Mouse (Mus musculus) liver, embryonic 11.5 days (tissue): ENCODE measurements around the gene Ice1. TPM values are rescaled to one million over a fixed set of nuclear protein-coding genes. Genes with fewer than 3 reads are reported as not detected.

ENCODE experiments used
- ATAC-seq: fragments of 200-750 bp; cut with Nextera tagmentation; replicated peaks from 2 replicates; pipeline ENCODE4 v1.8.0; 2017; ENCODE audit warnings: moderate number of reproducible peaks, mild to moderate bottlenecking, moderate TSS enrichment, moderate library complexity; ENCODE audit not compliant: low FRiP score
- DNase-seq: peaks from one replicate; pipeline ENCODE4 v3.0.0-alpha.2; 2017; ENCODE audit warnings: low spot score
- H3K27ac ChIP-seq: fragments of 300-500 bp; sonication (generic); 2 replicates; pipeline ENCODE4 v1.5.1; 2014; ENCODE audit warnings: mild to moderate bottlenecking, low read depth, low read length, control low read depth
- H3K27me3 ChIP-seq: fragments of 300-500 bp; sonication (generic); replicated peaks from 2 replicates; pipeline ENCODE4 v1.6.1; 2014; ENCODE audit warnings: low read length, mixed read lengths; ENCODE audit not compliant: control insufficient read depth, insufficient read depth
- H3K36me3 ChIP-seq: fragments of 300-500 bp; sonication (generic); 2 replicates; pipeline ENCODE4 v1.6.1; 2014; ENCODE audit warnings: mild to moderate bottlenecking, low read length, moderate library complexity, mixed read lengths; ENCODE audit not compliant: control insufficient read depth, insufficient read depth
- H3K4me1 ChIP-seq: fragments of 300-500 bp; sonication (generic); replicated peaks from 2 replicates; pipeline ENCODE4 v1.6.1; 2014; ENCODE audit warnings: low read length, mixed read lengths; ENCODE audit not compliant: control insufficient read depth, insufficient read depth
- H3K4me2 ChIP-seq: fragments of 300-500 bp; sonication (generic); 2 replicates; pipeline ENCODE4 v1.6.1; 2014; ENCODE audit warnings: mild to moderate bottlenecking, control low read depth, moderate library complexity
- H3K4me3 ChIP-seq: fragments of 300-500 bp; sonication (generic); 2 replicates; pipeline ENCODE4 v1.5.1; 2014; ENCODE audit warnings: low read depth, low read length, control low read depth
- H3K9ac ChIP-seq: fragments of 300-500 bp; sonication (generic); 2 replicates; pipeline ENCODE4 v1.6.1; 2014; ENCODE audit warnings: low read depth, low read length, control low read depth
- H3K9me3 ChIP-seq: fragments of 300-500 bp; sonication (generic); 2 replicates; pipeline ENCODE4 v1.6.1; 2016; ENCODE audit warnings: low read length, inconsistent platforms, mixed read lengths; ENCODE audit not compliant: control insufficient read depth
- WGBS: fragments of 180-500 bp; shearing (Covaris S2); extraction: QIAGEN DNeasy Blood & Tissue Kit; methylation state at CpG from one replicate; pipeline ENCODE4 v1.1.7; 2014; 5-methylcytosine and 5-hydroxymethylcytosine counted together
- polyA plus RNA-seq: library from polyadenylated mRNA; unstranded; fragments of >200 nt; fragmentation: Nextera tagmentation; extraction: Ambion mirVana; gene quantifications from 2 replicates; pipeline ENCODE4 v1.2.1, GENCODE M21; 2014

Gene Ice1
- polyA plus RNA-seq, 1 experiment from 2014 or later, result 19.5 TPM

DNA sequence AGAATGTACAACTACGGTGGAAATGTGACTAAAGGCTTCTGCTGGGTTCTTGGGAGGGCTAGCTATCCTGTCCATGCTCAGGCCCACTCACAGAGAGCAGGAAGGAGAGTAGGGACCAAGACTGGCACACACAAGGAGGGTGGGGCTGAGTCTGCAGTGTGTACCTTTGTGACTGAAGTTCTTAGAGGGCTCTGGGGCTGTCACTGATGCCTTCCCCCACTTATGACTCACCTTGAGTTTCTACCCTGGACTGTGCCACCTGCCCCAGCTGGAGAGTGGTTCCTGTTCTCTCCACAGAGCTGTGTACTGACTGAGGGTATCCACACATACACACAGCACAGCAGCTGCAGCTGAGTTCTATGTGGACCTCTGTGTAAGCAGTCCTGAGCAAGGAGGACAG is 63.2 kb downstream of the Ice1 start:
- Histone ChIP-seq H3K27me3 (no peaks in the 10 kb centered on the region), H3K9me3 (no peaks in the 10 kb centered on the region), H3K27ac (no peak overlapping the region), H3K4me3 (no peak overlapping the region), H3K4me2 (no peak overlapping the region), H3K9ac (no peak overlapping the region), H3K36me3 (no peaks in the 10 kb centered on the region), H3K4me1 (no peaks in the 10 kb centered on the region)
- ATAC-seq, result no peak
- WGBS, result 68% methylated on average over 1 of the region's 1 CpGs
- no peak for DNase-seq

DNA sequence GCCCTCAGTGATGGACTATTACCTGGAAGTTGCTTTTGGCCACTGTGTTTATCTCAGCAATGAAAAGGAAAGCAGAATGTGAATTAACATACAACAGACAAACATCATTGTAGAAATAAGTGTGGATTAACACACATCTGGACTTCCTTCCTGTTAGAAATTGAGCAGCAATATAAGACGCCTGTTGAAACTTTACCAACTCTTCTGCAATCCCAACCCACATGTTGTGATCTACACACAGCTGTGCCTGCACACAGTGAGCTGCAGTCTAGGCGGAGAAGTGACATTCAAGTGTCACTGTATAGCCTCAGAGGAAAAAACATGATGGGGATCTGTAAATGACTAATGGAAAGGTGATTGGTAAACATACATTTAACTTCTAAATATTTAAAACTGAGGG is 69.5 kb downstream of the Ice1 start:
- no peak overlapping the region for H3K4me2 ChIP-seq
- no peaks in the 10 kb centered on the region for H3K4me1 ChIP-seq
- no peaks in the 10 kb centered on the region for H3K9me3 ChIP-seq
- no peak overlapping the region for H3K4me3 ChIP-seq
- no peak overlapping the region for H3K9ac ChIP-seq
- H3K27ac ChIP-seq, result no peak overlapping the region
- no peaks in the 10 kb centered on the region for H3K27me3 ChIP-seq
- no peak for DNase-seq
- 63% methylated on average over 2 of the region's 2 CpGs for WGBS
- ATAC-seq, result no peak
- no peaks in the 10 kb centered on the region for H3K36me3 ChIP-seq

DNA sequence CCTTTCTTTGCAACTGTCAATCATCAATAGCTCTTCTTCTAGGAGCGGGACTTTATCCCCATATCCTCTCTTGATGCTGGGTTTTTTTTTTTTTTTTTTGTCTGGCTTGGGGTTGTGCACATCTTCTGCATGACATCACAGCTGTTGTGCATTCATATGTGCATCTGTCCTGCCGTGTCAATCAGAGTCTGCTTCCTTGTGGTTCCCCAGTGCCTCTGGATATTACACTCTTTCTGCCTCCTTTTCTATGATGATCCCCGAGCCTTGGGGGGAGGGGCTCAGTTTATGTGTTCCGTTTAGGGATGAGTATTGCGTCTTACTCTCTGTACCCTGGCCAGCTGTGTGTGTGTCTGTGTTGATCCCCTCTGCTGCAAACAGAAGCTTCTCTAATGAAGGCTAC is 84.0 kb downstream of the Ice1 start:
- Histone ChIP-seq H3K36me3 (no peaks in the 10 kb centered on the region), H3K9me3 (no peaks in the 10 kb centered on the region), H3K9ac (no peak overlapping the region), H3K4me1 (no peaks in the 10 kb centered on the region), H3K27ac (no peak overlapping the region), H3K4me2 (no peak overlapping the region), H3K4me3 (no peak overlapping the region), H3K27me3 (no peaks in the 10 kb centered on the region)
- DNase-seq, result no peak
- WGBS, result 81% methylated on average over 5 of the region's 5 CpGs
- no peak for ATAC-seq

DNA sequence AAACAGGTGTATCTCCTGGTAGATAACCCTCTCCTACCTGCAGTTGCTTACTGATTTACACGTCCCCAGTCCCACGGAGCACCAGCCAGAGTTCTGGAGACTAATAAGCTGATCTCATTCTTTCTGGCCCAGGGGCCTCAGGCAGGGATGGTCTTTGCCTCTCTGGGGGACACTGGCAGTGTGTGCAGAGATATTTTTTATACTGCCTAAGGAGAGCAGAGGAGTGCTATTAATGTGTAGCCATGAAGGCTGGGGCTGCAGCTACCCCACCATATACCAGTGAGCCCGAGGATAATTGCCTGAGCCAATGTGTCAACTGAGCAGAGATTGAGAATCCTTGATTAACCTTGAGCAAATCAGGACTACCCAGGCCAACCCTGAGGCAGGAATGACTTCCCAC is 90.0 kb downstream of the Ice1 start:
- WGBS, result 56% methylated on average over 3 of the region's 3 CpGs
- H3K36me3 ChIP-seq, result no peaks in the 10 kb centered on the region
- DNase-seq (no peak), ATAC-seq (no peak)
- H3K4me1 ChIP-seq, result no peaks in the 10 kb centered on the region
- H3K4me2 ChIP-seq, result no peak overlapping the region
- H3K27me3 ChIP-seq, result no peaks in the 10 kb centered on the region
- H3K9ac ChIP-seq, result no peak overlapping the region
- H3K4me3 ChIP-seq, result no peak overlapping the region
- no peaks in the 10 kb centered on the region for H3K9me3 ChIP-seq
- no peak overlapping the region for H3K27ac ChIP-seq

DNA sequence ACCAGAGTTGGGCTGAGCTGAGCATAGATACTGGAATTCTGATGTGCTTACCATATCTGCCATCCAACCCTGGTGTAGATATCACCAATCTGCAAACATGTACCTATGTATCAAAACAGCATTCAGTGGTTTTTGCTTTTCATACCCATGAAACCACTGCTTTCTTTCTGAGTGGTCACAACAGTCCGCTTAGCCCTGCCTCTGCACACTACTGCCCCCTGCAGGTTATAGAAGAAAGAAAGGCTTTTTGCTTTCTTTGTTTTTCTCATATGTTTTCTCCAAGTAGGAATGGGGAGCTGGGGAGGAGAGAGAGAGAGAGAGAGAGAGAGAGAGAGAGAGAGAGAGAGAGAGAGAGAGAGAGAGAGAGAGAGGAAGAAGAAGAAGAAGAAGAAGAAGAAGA is 92.2 kb downstream of the Ice1 start:
- Histone ChIP-seq H3K4me3 (no peak overlapping the region), H3K4me1 (no peaks in the 10 kb centered on the region), H3K27me3 (no peaks in the 10 kb centered on the region), H3K9me3 (no peaks in the 10 kb centered on the region), H3K4me2 (no peak overlapping the region), H3K36me3 (no peaks in the 10 kb centered on the region), H3K9ac (no peak overlapping the region), H3K27ac (no peak overlapping the region)
- DNase-seq, result no peak
- WGBS, result 6% methylated on average over 1 of the region's 1 CpGs
- ATAC-seq, result no peak

DNA sequence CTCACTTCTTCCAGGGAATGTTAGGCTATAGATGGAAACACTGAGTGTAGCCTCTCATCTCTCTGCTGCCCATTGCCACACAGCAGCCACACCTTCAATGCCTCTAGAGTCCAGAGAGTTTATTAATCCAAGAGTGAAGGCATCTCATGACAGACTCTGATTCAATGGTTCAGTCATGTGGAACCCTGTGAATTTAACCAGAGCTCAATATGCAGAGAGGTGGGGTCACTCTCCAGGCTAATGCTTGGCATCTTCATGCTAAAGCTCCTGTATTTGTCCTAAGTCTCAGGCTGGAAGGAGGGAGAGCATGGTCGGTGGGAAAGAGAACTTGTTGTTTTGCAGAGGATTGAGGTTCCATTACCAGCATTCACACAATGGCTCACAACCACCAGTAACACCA is 97.6 kb downstream of the Ice1 start:
- Histone ChIP-seq H3K4me2 (no peak overlapping the region), H3K36me3 (no peaks in the 10 kb centered on the region), H3K9ac (no peak overlapping the region), H3K4me3 (no peak overlapping the region), H3K27ac (no peak overlapping the region), H3K9me3 (no peaks in the 10 kb centered on the region), H3K27me3 (no peaks in the 10 kb centered on the region), H3K4me1 (no peaks in the 10 kb centered on the region)
- ATAC-seq, result no peak
- 52% methylated on average over 1 of the region's 1 CpGs for WGBS
- no peak for DNase-seq

DNA sequence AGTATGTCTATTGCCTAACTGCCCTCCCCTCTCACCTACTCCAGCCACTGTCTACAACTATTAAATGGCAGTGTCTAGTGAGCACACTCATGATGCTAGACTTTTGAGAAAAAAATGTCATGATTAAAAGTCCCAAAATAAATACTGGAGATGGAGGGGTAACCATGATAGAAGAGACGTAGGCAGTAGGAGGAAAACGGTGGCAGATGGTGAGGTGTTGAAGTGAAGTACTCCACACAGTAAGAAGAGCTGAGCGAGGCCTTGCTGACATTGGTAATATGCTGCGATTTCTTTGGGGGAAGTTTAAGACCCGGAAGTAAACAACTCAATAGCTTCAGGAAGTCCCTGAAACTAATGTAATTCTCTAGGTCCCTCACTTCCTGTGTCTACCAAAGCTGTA is 104.0 kb downstream of the Ice1 start:
- ATAC-seq, result no peak

DNA sequence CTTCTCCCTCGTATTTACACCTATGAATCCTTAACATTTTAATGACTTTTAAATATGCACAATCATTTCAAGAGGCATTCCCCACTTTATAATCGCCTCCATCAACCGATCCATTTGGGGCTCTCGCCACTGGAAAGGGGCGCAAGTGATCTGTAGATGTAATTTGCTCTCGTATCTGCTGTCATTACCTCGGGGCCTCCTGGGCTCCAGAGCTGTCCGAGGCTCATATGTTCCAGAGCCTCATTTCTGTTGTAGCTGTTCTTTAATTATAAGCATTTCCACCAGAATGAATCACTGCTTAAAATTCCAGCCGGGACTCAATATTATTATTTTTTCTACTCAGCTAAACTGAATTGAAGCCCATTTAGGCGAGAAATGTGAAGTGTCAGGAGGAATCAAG is 104.7 kb downstream of the Ice1 start:
- ATAC-seq, result no peak
- Histone ChIP-seq H3K9me3 (no peaks in the 10 kb centered on the region), H3K4me1 (no peaks in the 10 kb centered on the region), H3K36me3 (no peaks in the 10 kb centered on the region), H3K4me2 (no peak overlapping the region), H3K4me3 (no peak overlapping the region), H3K9ac (no peak overlapping the region), H3K27me3 (no peaks in the 10 kb centered on the region), H3K27ac (no peak overlapping the region)
- WGBS, result 83% methylated on average over 10 of the region's 10 CpGs
- DNase-seq, result no peak

More for the DNA sequence above, 104.0 kb downstream of the Ice1 start:
- no peak for DNase-seq
- Histone ChIP-seq H3K9me3 (no peaks in the 10 kb centered on the region), H3K4me2 (no peak overlapping the region), H3K36me3 (no peaks in the 10 kb centered on the region), H3K9ac (no peak overlapping the region), H3K4me3 (no peak overlapping the region), H3K27me3 (no peaks in the 10 kb centered on the region), H3K4me1 (no peaks in the 10 kb centered on the region), H3K27ac (no peak overlapping the region)
- 88% methylated on average over 5 of the region's 5 CpGs for WGBS

DNA sequence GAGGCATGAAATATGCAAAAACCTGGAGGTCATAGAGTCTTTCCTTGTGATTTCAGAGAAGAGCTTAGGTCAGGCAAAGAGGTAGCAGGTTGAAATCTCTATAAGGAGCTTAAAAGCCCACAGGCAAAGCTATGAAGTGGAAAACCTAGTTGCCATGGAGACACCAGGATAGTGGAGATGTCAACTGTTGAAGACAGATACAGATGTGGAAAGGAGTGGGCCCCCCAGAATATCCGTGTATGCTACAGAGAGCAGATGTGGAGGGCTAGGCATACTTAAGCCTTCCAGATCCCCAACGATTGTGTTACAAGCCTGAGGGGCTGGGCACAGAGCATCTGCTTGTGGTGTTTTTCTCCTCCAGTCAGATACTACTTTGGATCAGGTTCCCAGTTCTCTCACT is 119.8 kb downstream of the Ice1 start:
- Histone ChIP-seq H3K9me3 (no peaks in the 10 kb centered on the region), H3K4me3 (no peak overlapping the region), H3K36me3 (no peaks in the 10 kb centered on the region), H3K4me2 (no peak overlapping the region), H3K4me1 (no peaks in the 10 kb centered on the region), H3K9ac (no peak overlapping the region), H3K27ac (no peak overlapping the region), H3K27me3 (no peaks in the 10 kb centered on the region)
- ATAC-seq, result no peak
- 61% methylated on average over 2 of the region's 2 CpGs for WGBS
- no peak for DNase-seq
